Mouse (Mus musculus): ENCODE data around the gene Wif1. TPM values are rescaled to one million over a fixed set of nuclear protein-coding genes. Genes with fewer than 3 reads are reported as not detected.
A peak's percentile ranks its signal among the peaks of the same experiment; 100 is the strongest.

Gene Wif1
- polyA plus RNA-seq, 1 experiment from 2014 or later = 4.9 TPM

DNA sequence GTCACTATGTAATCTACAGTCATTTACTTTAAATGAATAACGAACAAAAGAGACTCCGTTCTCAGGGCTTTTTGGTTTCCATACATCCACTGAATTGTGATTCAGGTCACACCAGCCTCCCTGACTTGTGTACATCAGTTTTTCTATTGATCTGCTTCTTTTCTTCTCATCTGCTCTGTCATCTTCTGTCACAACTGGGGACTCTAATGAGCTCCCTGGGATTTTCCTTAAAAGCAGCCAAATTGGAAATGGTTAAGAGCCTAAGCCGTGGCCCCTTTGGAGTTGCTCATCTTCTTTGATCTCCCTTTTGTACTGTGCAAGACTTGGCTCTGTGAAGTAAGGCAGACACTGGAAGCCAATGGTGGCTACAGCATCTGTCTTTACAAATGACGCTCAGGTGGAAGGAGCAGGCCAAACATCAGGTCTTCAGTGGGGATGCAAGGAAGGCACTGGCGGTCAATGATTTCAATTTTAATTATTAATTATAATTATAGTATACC lies 27.6 kb downstream of the Wif1 start:
- DNase-seq (ENCODE audit: low spot score) (no peak), ATAC-seq (ENCODE audit: low FRiP score) (no peak)
- Histone ChIP-seq H3K27ac (ENCODE audit: low read depth, low read length) (no peak overlapping the region), H3K27me3 (ENCODE audit: control insufficient read depth, insufficient read depth, low read length) (no peaks in the 10 kb centered on the region), H3K4me1 (replicated peaks; ENCODE audit: control insufficient read depth, insufficient read depth, low read length) (no peaks in the 10 kb centered on the region), H3K36me3 (ENCODE audit: control insufficient read depth, insufficient read depth, low read length) (no peaks in the 10 kb centered on the region), H3K4me2 (replicated peaks; ENCODE audit: low read depth, low read length) (no peak overlapping the region), H3K9me3 (ENCODE audit: control insufficient read depth, low read length) (no peaks in the 10 kb centered on the region), H3K9ac (ENCODE audit: low read depth, low read length) (no peak overlapping the region), H3K4me3 (ENCODE audit: low read depth, low read length) (no peak overlapping the region)
- WGBS = 87% methylated on average over 5 of the region's 5 CpGs

- ATAC-seq (ENCODE audit: low FRiP score) (no peak), DNase-seq (ENCODE audit: low spot score) (no peak)
- Histone ChIP-seq H3K27ac (ENCODE audit: low read depth, low read length) (no peak overlapping the region), H3K9me3 (ENCODE audit: control insufficient read depth, low read length) (no peaks in the 10 kb centered on the region), H3K36me3 (ENCODE audit: control insufficient read depth, insufficient read depth, low read length) (no peaks in the 10 kb centered on the region), H3K4me2 (replicated peaks; ENCODE audit: low read depth, low read length) (no peak overlapping the region), H3K4me1 (replicated peaks; ENCODE audit: control insufficient read depth, insufficient read depth, low read length) (no peaks in the 10 kb centered on the region), H3K9ac (ENCODE audit: low read depth, low read length) (no peak overlapping the region), H3K27me3 (ENCODE audit: control insufficient read depth, insufficient read depth, low read length) (no peaks in the 10 kb centered on the region), H3K4me3 (ENCODE audit: low read depth, low read length) (no peak overlapping the region)
- WGBS = 76% methylated on average over 8 of the region's 8 CpGs
Observed at GRCm38 (mm10) chr10:121062704-121063103, 28.9 kb downstream of the Wif1 start.

DNA sequence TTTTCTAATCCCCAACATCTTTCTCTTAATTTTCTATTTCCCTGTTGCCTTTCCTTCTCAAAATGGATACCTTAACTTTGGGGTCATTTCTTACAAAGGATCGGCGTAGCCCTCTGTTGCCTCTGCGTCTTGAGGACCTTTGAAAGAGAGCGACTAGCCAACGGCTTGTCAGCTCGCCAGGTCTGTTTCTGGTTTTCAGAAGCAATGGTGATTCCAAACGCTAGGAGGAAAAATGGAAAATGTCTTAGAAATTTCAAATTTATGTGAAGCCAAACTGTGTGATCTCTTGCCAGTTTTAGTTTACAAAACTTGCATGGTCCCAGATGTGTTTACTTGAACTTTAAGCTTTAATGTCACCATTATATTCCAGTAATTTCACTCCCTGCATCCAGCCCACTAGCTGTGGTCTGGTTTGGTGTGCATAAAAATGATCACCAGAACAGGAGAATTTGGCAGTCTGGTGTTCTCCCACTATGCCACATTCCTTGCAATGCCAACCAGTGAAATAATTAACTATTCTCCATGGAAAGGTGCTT lies 33.7 kb downstream of the Wif1 start:
- Histone ChIP-seq H3K4me2 (replicated peaks; ENCODE audit: low read depth, low read length) (no peak overlapping the region), H3K36me3 (ENCODE audit: control insufficient read depth, insufficient read depth, low read length) (no peaks in the 10 kb centered on the region), H3K4me3 (ENCODE audit: low read depth, low read length) (no peak overlapping the region), H3K27me3 (ENCODE audit: control insufficient read depth, insufficient read depth, low read length) (no peaks in the 10 kb centered on the region), H3K9ac (ENCODE audit: low read depth, low read length) (no peak overlapping the region), H3K9me3 (ENCODE audit: control insufficient read depth, low read length) (no peaks in the 10 kb centered on the region), H3K27ac (ENCODE audit: low read depth, low read length) (no peak overlapping the region), H3K4me1 (replicated peaks; ENCODE audit: control insufficient read depth, insufficient read depth, low read length) (no peaks in the 10 kb centered on the region)
- 88% methylated on average over 7 of the region's 7 CpGs for WGBS
- ATAC-seq (ENCODE audit: low FRiP score) (no peak), DNase-seq (ENCODE audit: low spot score) (no peak)

DNA sequence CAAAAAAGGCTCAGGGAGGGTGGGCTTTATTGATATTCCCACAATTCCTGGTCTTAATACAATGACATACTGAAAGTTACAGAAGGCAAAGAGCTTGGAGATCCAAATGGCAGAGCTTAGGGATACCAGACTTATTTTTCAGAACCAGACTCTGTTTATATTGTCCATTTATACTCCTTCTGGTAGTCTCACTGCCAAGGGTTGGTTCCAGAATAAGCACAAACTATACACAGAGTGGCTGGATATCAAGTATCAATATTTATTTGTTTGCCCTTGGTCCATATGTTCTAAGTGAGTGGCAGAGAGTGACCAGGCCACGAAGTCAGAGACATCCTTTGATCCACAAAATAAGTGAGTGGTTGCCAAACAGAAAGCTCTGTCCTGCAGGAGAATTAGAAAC lies 34.2 kb downstream of the Wif1 start:
- Histone ChIP-seq H3K4me3 (ENCODE audit: low read depth, low read length) (no peak overlapping the region), H3K4me2 (replicated peaks; ENCODE audit: low read depth, low read length) (no peak overlapping the region), H3K36me3 (ENCODE audit: control insufficient read depth, insufficient read depth, low read length) (no peaks in the 10 kb centered on the region), H3K27me3 (ENCODE audit: control insufficient read depth, insufficient read depth, low read length) (no peaks in the 10 kb centered on the region), H3K9me3 (ENCODE audit: control insufficient read depth, low read length) (no peaks in the 10 kb centered on the region), H3K4me1 (replicated peaks; ENCODE audit: control insufficient read depth, insufficient read depth, low read length) (no peaks in the 10 kb centered on the region), H3K9ac (ENCODE audit: low read depth, low read length) (no peak overlapping the region), H3K27ac (ENCODE audit: low read depth, low read length) (no peak overlapping the region)
- WGBS = 46% methylated on average over 1 of the region's 1 CpGs
- DNase-seq (ENCODE audit: low spot score) = no peak
- no peak for ATAC-seq (ENCODE audit: low FRiP score)

DNA sequence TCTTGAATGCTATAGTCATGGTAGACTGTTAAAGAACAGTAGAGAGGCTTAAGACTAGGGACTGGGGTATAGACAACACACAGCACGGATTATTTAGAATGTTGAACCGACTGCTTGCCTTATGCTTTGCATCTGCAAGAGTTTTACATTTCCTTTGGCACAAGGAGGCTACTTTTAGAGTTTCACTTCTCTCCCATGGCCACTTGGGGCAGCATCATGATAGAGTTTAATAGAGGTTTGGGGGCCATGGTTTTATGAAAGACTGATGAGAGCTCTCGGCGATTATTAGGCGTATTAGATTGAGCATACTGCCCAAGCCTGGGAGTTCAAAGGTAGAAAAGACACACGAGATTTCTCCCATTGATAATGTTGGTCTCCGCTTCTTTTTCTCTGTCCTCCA lies 37.0 kb downstream of the Wif1 start:
- Histone ChIP-seq H3K9ac (ENCODE audit: low read depth, low read length) (no peak overlapping the region), H3K27me3 (ENCODE audit: control insufficient read depth, insufficient read depth, low read length) (no peaks in the 10 kb centered on the region), H3K27ac (ENCODE audit: low read depth, low read length) (no peak overlapping the region), H3K4me2 (replicated peaks; ENCODE audit: low read depth, low read length) (no peak overlapping the region), H3K9me3 (ENCODE audit: control insufficient read depth, low read length) (no peaks in the 10 kb centered on the region), H3K4me1 (replicated peaks; ENCODE audit: control insufficient read depth, insufficient read depth, low read length) (no peaks in the 10 kb centered on the region), H3K4me3 (ENCODE audit: low read depth, low read length) (no peak overlapping the region), H3K36me3 (ENCODE audit: control insufficient read depth, insufficient read depth, low read length) (no peaks in the 10 kb centered on the region)
- DNase-seq (ENCODE audit: low spot score) = peak; percentile 26
- 67% methylated on average over 7 of the region's 7 CpGs for WGBS
- no peak for ATAC-seq (ENCODE audit: low FRiP score)

GRCm38 (mm10) chr10:121080500-121080899 lies 46.7 kb downstream of the Wif1 start:
- H3K9me3 ChIP-seq (ENCODE audit: control insufficient read depth, low read length) = no peaks in the 10 kb centered on the region
- no peak for ATAC-seq (ENCODE audit: low FRiP score)
- no peak overlapping the region for H3K9ac ChIP-seq (ENCODE audit: low read depth, low read length)
- no peak overlapping the region for H3K27ac ChIP-seq (ENCODE audit: low read depth, low read length)
- no peak overlapping the region for H3K4me3 ChIP-seq (ENCODE audit: low read depth, low read length)
- no peaks in the 10 kb centered on the region for H3K36me3 ChIP-seq (ENCODE audit: control insufficient read depth, insufficient read depth, low read length)
- H3K4me1 ChIP-seq (replicated peaks; ENCODE audit: control insufficient read depth, insufficient read depth, low read length) = no peaks in the 10 kb centered on the region
- H3K27me3 ChIP-seq (ENCODE audit: control insufficient read depth, insufficient read depth, low read length) = no peaks in the 10 kb centered on the region
- DNase-seq (ENCODE audit: low spot score) = no peak
- WGBS = 90% methylated on average over 9 of the region's 9 CpGs
- H3K4me2 ChIP-seq (replicated peaks; ENCODE audit: low read depth, low read length) = no peak overlapping the region

DNA sequence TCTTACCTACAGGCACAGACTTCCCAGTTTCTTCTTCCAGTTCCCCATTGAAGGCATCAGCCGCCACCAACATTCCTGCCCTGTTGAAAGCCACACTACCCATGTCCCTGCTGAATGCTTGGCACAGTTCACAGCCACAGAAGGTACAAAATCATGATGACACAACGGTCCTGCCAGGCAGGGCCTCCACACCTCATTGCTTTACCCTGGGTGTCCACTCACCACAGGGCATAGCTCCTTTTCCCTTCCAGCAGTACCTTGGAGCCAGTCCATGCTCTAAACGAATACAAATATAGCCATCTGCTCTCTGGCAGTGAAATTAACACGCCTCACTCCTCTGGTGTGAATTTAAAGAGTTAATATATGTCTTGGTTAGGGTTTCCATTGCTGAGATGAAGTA lies 49.1 kb downstream of the Wif1 start:
- Histone ChIP-seq H3K27ac (ENCODE audit: low read depth, low read length) (no peak overlapping the region), H3K4me1 (replicated peaks; ENCODE audit: control insufficient read depth, insufficient read depth, low read length) (no peaks in the 10 kb centered on the region), H3K9ac (ENCODE audit: low read depth, low read length) (no peak overlapping the region), H3K27me3 (ENCODE audit: control insufficient read depth, insufficient read depth, low read length) (no peaks in the 10 kb centered on the region), H3K36me3 (ENCODE audit: control insufficient read depth, insufficient read depth, low read length) (no peaks in the 10 kb centered on the region), H3K4me2 (replicated peaks; ENCODE audit: low read depth, low read length) (no peak overlapping the region), H3K9me3 (ENCODE audit: control insufficient read depth, low read length) (no peaks in the 10 kb centered on the region), H3K4me3 (ENCODE audit: low read depth, low read length) (no peak overlapping the region)
- DNase-seq (ENCODE audit: low spot score) (no peak), ATAC-seq (ENCODE audit: low FRiP score) (no peak)
- 87% methylated on average over 4 of the region's 4 CpGs for WGBS

DNA sequence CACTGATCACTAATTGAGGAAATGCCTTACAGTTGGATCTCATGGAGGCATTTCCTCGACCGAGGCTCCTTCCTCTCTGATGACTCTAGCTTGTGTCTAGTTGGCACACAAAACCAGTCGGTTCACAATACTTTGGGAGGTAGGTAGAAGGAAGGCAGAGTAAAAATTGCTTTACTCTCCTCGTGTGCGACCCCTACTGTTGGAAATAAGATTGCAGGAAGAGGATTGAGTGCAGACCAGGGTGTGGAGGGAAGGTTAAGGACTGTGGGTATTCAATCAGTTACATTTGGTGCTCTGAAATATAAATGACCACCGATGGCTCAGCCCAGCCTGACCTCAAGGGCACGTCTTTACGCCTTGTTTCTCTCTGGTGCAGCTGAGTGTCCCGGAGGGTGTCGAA lies 49.8 kb downstream of the Wif1 start:
- no peak overlapping the region for H3K27ac ChIP-seq (ENCODE audit: low read depth, low read length)
- no peak for DNase-seq (ENCODE audit: low spot score)
- 67% methylated on average over 10 of the region's 10 CpGs for WGBS

DNA sequence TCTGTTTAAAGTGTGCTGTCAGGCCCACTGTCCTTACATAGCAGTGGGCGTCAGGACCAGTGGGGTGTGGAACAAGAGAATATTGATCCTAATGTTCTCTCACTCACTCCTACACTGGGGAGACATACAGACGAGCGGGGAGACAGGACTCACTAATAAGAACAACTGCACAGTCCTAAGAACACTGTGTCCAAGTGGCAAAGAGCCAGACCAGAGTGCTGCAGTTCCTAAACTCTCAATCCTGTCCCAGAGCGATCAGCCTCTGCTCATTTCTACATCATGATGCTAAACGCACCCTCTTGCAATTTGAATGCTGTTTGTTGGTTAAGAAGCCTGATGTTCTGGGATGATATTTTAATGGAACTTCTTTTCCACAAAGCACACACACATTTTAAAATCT lies 54.9 kb downstream of the Wif1 start:
- H3K9ac ChIP-seq (ENCODE audit: low read depth, low read length) = no peak overlapping the region
- 85% methylated on average over 5 of the region's 5 CpGs for WGBS
- ATAC-seq (ENCODE audit: low FRiP score) = no peak

More for the DNA sequence above, 49.8 kb downstream of the Wif1 start:
- H3K4me2 ChIP-seq (replicated peaks; ENCODE audit: low read depth, low read length) = no peak overlapping the region
- H3K27me3 ChIP-seq (ENCODE audit: control insufficient read depth, insufficient read depth, low read length) = no peaks in the 10 kb centered on the region
- H3K36me3 ChIP-seq (ENCODE audit: control insufficient read depth, insufficient read depth, low read length) = no peaks in the 10 kb centered on the region
- H3K4me3 ChIP-seq (ENCODE audit: low read depth, low read length) = no peak overlapping the region
- no peak overlapping the region for H3K9ac ChIP-seq (ENCODE audit: low read depth, low read length)
- no peaks in the 10 kb centered on the region for H3K4me1 ChIP-seq (replicated peaks; ENCODE audit: control insufficient read depth, insufficient read depth, low read length)
- H3K9me3 ChIP-seq (ENCODE audit: control insufficient read depth, low read length) = no peaks in the 10 kb centered on the region
- ATAC-seq (ENCODE audit: low FRiP score) = no peak

More for the DNA sequence above, 54.9 kb downstream of the Wif1 start:
- no peak overlapping the region for H3K4me2 ChIP-seq (replicated peaks; ENCODE audit: low read depth, low read length)
- H3K9me3 ChIP-seq (ENCODE audit: control insufficient read depth, low read length) = no peaks in the 10 kb centered on the region
- DNase-seq (ENCODE audit: low spot score) = no peak
- H3K27me3 ChIP-seq (ENCODE audit: control insufficient read depth, insufficient read depth, low read length) = no peaks in the 10 kb centered on the region
- no peak overlapping the region for H3K4me3 ChIP-seq (ENCODE audit: low read depth, low read length)
- no peak overlapping the region for H3K27ac ChIP-seq (ENCODE audit: low read depth, low read length)
- no peaks in the 10 kb centered on the region for H3K36me3 ChIP-seq (ENCODE audit: control insufficient read depth, insufficient read depth, low read length)
- H3K4me1 ChIP-seq (replicated peaks; ENCODE audit: control insufficient read depth, insufficient read depth, low read length) = no peaks in the 10 kb centered on the region
